26 mouse cellular contexts compared by ENCODE assay signal in genomic region chr11:117666563-117666962, GRCm38 (mm10). TPM values are rescaled to one million over a fixed set of nuclear protein-coding genes. Genes with fewer than 3 reads are reported as not detected.
DNase-seq lines count a peak whose midpoint lies in the region; ATAC-seq lines count a peak whose summit lies in the region.
"Had no signal": no experiment of that assay in that cellular context is flagged by ENCODE, and none has a peak within 500 bp of the region (broad histone marks: within the 10 kb centered on the region; RNA-seq: fewer than 3 reads in every experiment).

No protein-coding gene starts in this region.

- no peak overlapping the region for H3K4me2 ChIP-seq in midbrain, embryonic 13.5 days (replicated peaks)
- H3K4me2 ChIP-seq: embryonic facial prominence, embryonic 13.5 days; embryonic facial prominence, embryonic 15.5 days; forebrain, embryonic 12.5 days had no signal

- H3K9ac ChIP-seq in midbrain, embryonic 13.5 days (replicated peaks): no peak overlapping the region
- H3K9ac ChIP-seq: embryonic facial prominence, embryonic 13.5 days; embryonic facial prominence, embryonic 15.5 days; forebrain, embryonic 12.5 days had no signal

- intact Hi-C loops in heart, postnatal 36 days (cut with DNase I): no loop called here

- H3K9me3 ChIP-seq in midbrain, embryonic 13.5 days: no peaks in the 10 kb centered on the region
- no peaks in the 10 kb centered on the region for H3K9me3 ChIP-seq in heart, embryonic 10.5 days
- H3K9me3 ChIP-seq: embryonic facial prominence, embryonic 13.5 days; embryonic facial prominence, embryonic 15.5 days; forebrain, embryonic 10.5 days; forebrain, embryonic 12.5 days had no signal

- no peaks in the 10 kb centered on the region for H3K36me3 ChIP-seq in midbrain, embryonic 13.5 days
- H3K36me3 ChIP-seq in heart, embryonic 10.5 days: no peaks in the 10 kb centered on the region
- H3K36me3 ChIP-seq: embryonic facial prominence, embryonic 15.5 days; forebrain, embryonic 12.5 days had no signal

- no peaks in the 10 kb centered on the region for H3K27me3 ChIP-seq in midbrain, embryonic 13.5 days
- no peaks in the 10 kb centered on the region for H3K27me3 ChIP-seq in heart, embryonic 10.5 days (ENCODE audit: insufficient read depth, poor library complexity, severe bottlenecking)
- H3K27me3 ChIP-seq: embryonic facial prominence, embryonic 13.5 days; embryonic facial prominence, embryonic 15.5 days; forebrain, embryonic 12.5 days had no signal

- H3K4me1 ChIP-seq in midbrain, embryonic 13.5 days (replicated peaks): peaks cover 55% of the 10 kb centered on the region
- H3K4me1 ChIP-seq in heart, embryonic 10.5 days: peaks cover 24% of the 10 kb centered on the region

- H3K4me3 ChIP-seq in midbrain, embryonic 13.5 days (replicated peaks): no peak overlapping the region
- no peak overlapping the region for H3K4me3 ChIP-seq in heart, embryonic 10.5 days
- H3K4me3 ChIP-seq: embryonic facial prominence, embryonic 13.5 days; embryonic facial prominence, embryonic 15.5 days; erythroblast, embryonic 14.5 days; forebrain, embryonic 10.5 days; forebrain, embryonic 12.5 days had no signal

- no peak overlapping the region for H3K27ac ChIP-seq in midbrain, embryonic 13.5 days
- H3K27ac ChIP-seq in heart, embryonic 10.5 days: no peak overlapping the region
- H3K27ac ChIP-seq: embryonic facial prominence, embryonic 13.5 days; embryonic facial prominence, embryonic 15.5 days; forebrain, embryonic 10.5 days; forebrain, embryonic 12.5 days had no signal

- DNase-seq in heart, adult 11 months: peak; percentile 35
- DNase-seq in heart, postnatal 36 days: no peak
- peak; percentile 37 for DNase-seq in CD4-positive helper T cell, adult 2 months (ENCODE audit: low read depth, low spot score)
- DNase-seq in induced T-regulatory cell, adult 2 months (ENCODE audit: low read depth): peak; percentile 40
- no peak for DNase-seq in heart, embryonic 10.5 days (ENCODE audit: low spot score)
- no peak for DNase-seq in lung, postnatal 14 days
- DNase-seq: adrenal gland, adult 8-10 months; adrenal gland, postnatal 14 days; adrenal gland, postnatal 36 days; B cell, adult 2 months; cerebellum, adult 11 months; cerebellum, adult 18-20 months; cerebellum, adult 8-10 months; cerebellum, adult 9-11 months; cerebellum, postnatal 14 days; cerebellum, postnatal 36 days; embryo, embryonic 11 days had no signal

- ATAC-seq in CD4-positive, CD25-positive, alpha-beta regulatory T cell, adult 4 months: peak; percentile 65
- ATAC-seq in midbrain, embryonic 13.5 days: no peak
- ATAC-seq: forebrain, embryonic 14.5 days; forebrain, embryonic 16.5 days had no signal

RNA-seq across cellular contexts. Expression of gene Tnrc6c, which starts 12.5 kb away (rescaled TPM):
- 10 to 100 TPM; 28.1 to 34.1 TPM for total RNA-seq in heart, postnatal 36 days (2021)
- polyA plus RNA-seq in CD4-positive, CD25-positive, alpha-beta regulatory T cell, adult 4 months (2017; shearing (Covaris generic)): 10 to 100 TPM; 19.6 to 21.4 TPM
- 30.3 and 31.7 TPM in 2 replicates for polyA plus RNA-seq in midbrain, embryonic 13.5 days (2015; fragmentation: Nextera tagmentation; extraction: Ambion mirVana)
- 6.1 and 7.4 TPM in 2 replicates for polyA plus RNA-seq in heart, embryonic 10.5 days (2016; fragmentation: Nextera tagmentation; extraction: Ambion mirVana)

Comparison
In these comparisons a context has a peak if more than half of its experiments do, and no peak if none do; other contexts are left out.
1. DNase-seq: peak in heart, adult 11 months (single experiment), CD4-positive helper T cell, adult 2 months (single experiment) and induced T-regulatory cell, adult 2 months (single experiment); none in heart, postnatal 36 days (0 of 2), heart, embryonic 10.5 days (single experiment) and lung, postnatal 14 days (single experiment).